Mouse (Mus musculus): ENCODE measurements at regions not wholly inside any gene's neighbourhood (a gene's known extent, or its start where the extent isn't known, plus 50 kb on each side); places are given as distances from the start of the nearest gene placed in this dataset.

- Histone ChIP-seq H3K27me3 (ENCODE audit: control insufficient read depth, insufficient read depth, low read length) (no peaks in the 10 kb centered on the region), H3K4me3 (ENCODE audit: control insufficient read depth, low read depth, low read length) (peak overlapping the region; percentile 77), H3K4me1 (ENCODE audit: control insufficient read depth, insufficient read depth, low read length) (peaks cover 15% of the 10 kb centered on the region), H3K36me3 (ENCODE audit: control insufficient read depth, insufficient read depth, low read length) (no peaks in the 10 kb centered on the region), H3K27ac (ENCODE audit: control insufficient read depth, insufficient read depth, low read depth, low read length) (no peak overlapping the region)
- no peak for TF ChIP-seq CTCF (IDR thresholded peaks at IDR 0.05; ENCODE audit: control insufficient read depth, insufficient read depth, insufficient replicate concordance, low read depth, low read length)
- TF ChIP-seq POLR2A (IDR thresholded peaks at IDR 0.05; ENCODE audit: control insufficient read depth, low read depth, low read length): peak; percentile 34; the same call in 1 of the 2 replicates
Observed at GRCm38 (mm10) chr2:30544782-30545435, 49.9 kb upstream of the Cstad start.
